Mouse (Mus musculus): ENCODE measurements around the gene Has1. TPM values are rescaled to one million over a fixed set of nuclear protein-coding genes. Genes with fewer than 3 reads are reported as not detected.

The Has1 gene
- polyA plus RNA-seq, 1 experiment from 2014 or later: 1.2 TPM

GRCm38 (mm10) chr17:17823612-17824336 is 31.2 kb downstream of the Has1 start:
- 83% methylated on average over 6 of the region's 6 CpGs for WGBS
- H3K9me3 ChIP-seq: no peaks in the 10 kb centered on the region

GRCm38 (mm10) chr17:17795527-17795926 is 59.5 kb downstream of the Has1 start:
- Histone ChIP-seq H3K4me1 (replicated peaks) (peaks cover 9% of the 10 kb centered on the region; the same call in 1 of the 2 replicates), H3K27me3 (ENCODE audit: insufficient read depth, poor library complexity, severe bottlenecking) (no peaks in the 10 kb centered on the region), H3K36me3 (no peaks in the 10 kb centered on the region), H3K4me3 (no peak overlapping the region), H3K27ac (no peak overlapping the region), H3K9me3 (no peaks in the 10 kb centered on the region)
- 64% methylated on average over 2 of the region's 2 CpGs for WGBS
- DNase-seq (ENCODE audit: low spot score): no peak

More at GRCm38 (mm10) chr17:17823612-17824336, 31.2 kb downstream of the Has1 start:
- H3K4me1 ChIP-seq (replicated peaks): peaks cover 12% of the 10 kb centered on the region; the same call in 1 of the 2 replicates
- no peak overlapping the region for H3K27ac ChIP-seq
- no peaks in the 10 kb centered on the region for H3K36me3 ChIP-seq
- no peak for DNase-seq (ENCODE audit: low spot score)
- H3K27me3 ChIP-seq (ENCODE audit: insufficient read depth, poor library complexity, severe bottlenecking): no peaks in the 10 kb centered on the region
- no peak overlapping the region for H3K4me3 ChIP-seq

MicroRNA genes within 50 kb of the gene (microRNA counts, 519-probe panel; counts per million panel counts)
- microRNA mmu-let-7e: 5,031 counts per million, percentile 95 among the panel's probes with 10 or more counts
- microRNA mmu-miR-125a-3p: 3,190 counts per million, percentile 83 among the panel's probes with 10 or more counts
- 6,715 counts per million, percentile 99 among the panel's probes with 10 or more counts for microRNA mmu-miR-125a-5p
- 4,812 counts per million, percentile 93 among the panel's probes with 10 or more counts for microRNA mmu-miR-99b

Other genes starting within 250 kb of the Has1 start
- 6.2 and 7.2 TPM in 2 replicates for gene Lnpep, start 230.2 kb downstream of the Has1 start, polyA plus RNA-seq (2016; fragmentation: Nextera tagmentation; extraction: Ambion mirVana)
- not detected in 2 replicates for gene Vmn2r90, start 151.5 kb downstream of the Has1 start, polyA plus RNA-seq (2016; fragmentation: Nextera tagmentation; extraction: Ambion mirVana)
- 43.9 and 44.2 TPM in 2 replicates for gene Spaca6, start 28.0 kb downstream of the Has1 start, polyA plus RNA-seq (2016; fragmentation: Nextera tagmentation; extraction: Ambion mirVana)
- not detected in 2 replicates for gene Fpr1, start 28.7 kb upstream of the Has1 start, polyA plus RNA-seq (2016; fragmentation: Nextera tagmentation; extraction: Ambion mirVana)
- gene Fpr2, start 32.6 kb upstream of the Has1 start, polyA plus RNA-seq (2016; fragmentation: Nextera tagmentation; extraction: Ambion mirVana): not detected in 2 replicates
- gene Fpr3, start 32.6 kb upstream of the Has1 start, polyA plus RNA-seq (2016; fragmentation: Nextera tagmentation; extraction: Ambion mirVana): not detected in 2 replicates
- gene Fpr-rs4, start 166.5 kb upstream of the Has1 start, polyA plus RNA-seq (2016; fragmentation: Nextera tagmentation; extraction: Ambion mirVana): not detected in 2 replicates
- gene Vmn2r124, start 194.2 kb upstream of the Has1 start, polyA plus RNA-seq (2016; fragmentation: Nextera tagmentation; extraction: Ambion mirVana): 0.01 TPM in 1 of 2 replicates, not detected in the other
- not detected in 2 replicates for gene Vmn2r91, start 229.8 kb upstream of the Has1 start, polyA plus RNA-seq (2016; fragmentation: Nextera tagmentation; extraction: Ambion mirVana)

Measured in hindbrain, embryonic 10.5 days (tissue).